Mouse (Mus musculus) midbrain, embryonic 11.5 days (tissue): ENCODE measurements around the gene Tmem143. TPM values are rescaled to one million over a fixed set of nuclear protein-coding genes. Genes with fewer than 3 reads are reported as not detected.

Source experiments
- ATAC-seq: fragments of 200-750 bp; cut with Nextera tagmentation; 2 replicates; pipeline ENCODE4 v1.8.0; 2017; ENCODE audit warnings: moderate TSS enrichment, moderate library complexity; ENCODE audit not compliant: low FRiP score
- DNase-seq: peaks from one replicate; pipeline ENCODE4 v3.0.0; 2015; ENCODE audit warnings: low spot score; ENCODE audit errors: missing footprints
- H3K27ac ChIP-seq: fragments of 300-500 bp; sonication (generic); 2 replicates; pipeline ENCODE4 v1.5.1; 2014; ENCODE audit warnings: low read depth, low read length
- H3K27me3 ChIP-seq: fragments of 300-500 bp; sonication (generic); 2 replicates; pipeline ENCODE4 v1.6.1; 2014; ENCODE audit warnings: mild to moderate bottlenecking, low read length, moderate library complexity, mixed read lengths; ENCODE audit not compliant: control insufficient read depth, insufficient read depth
- H3K36me3 ChIP-seq: fragments of 300-500 bp; sonication (generic); 2 replicates; pipeline ENCODE4 v1.6.1; 2014; ENCODE audit warnings: mild to moderate bottlenecking, low read length, moderate library complexity, mixed read lengths; ENCODE audit not compliant: control insufficient read depth, insufficient read depth
- H3K4me1 ChIP-seq: fragments of 300-500 bp; sonication (generic); 2 replicates; pipeline ENCODE4 v1.6.1; 2014; ENCODE audit warnings: low read length; ENCODE audit not compliant: control insufficient read depth, insufficient read depth
- H3K4me2 ChIP-seq: fragments of 300-500 bp; sonication (generic); 2 replicates; pipeline ENCODE4 v1.6.1; 2014; ENCODE audit warnings: mild to moderate bottlenecking, moderate library complexity
- H3K4me3 ChIP-seq: fragments of 300-500 bp; sonication (generic); 2 replicates; pipeline ENCODE4 v1.5.1; 2014; ENCODE audit warnings: low read depth, low read length
- H3K9ac ChIP-seq: fragments of 300-500 bp; sonication (generic); 2 replicates; pipeline ENCODE4 v1.6.1; 2014; ENCODE audit warnings: low read length
- H3K9me3 ChIP-seq: fragments of 300-500 bp; sonication (generic); 2 replicates; pipeline ENCODE4 v1.6.1; 2016; ENCODE audit warnings: low read length; ENCODE audit not compliant: control insufficient read depth
- WGBS: fragments of 180-500 bp; shearing (Covaris S2); extraction: QIAGEN DNeasy Blood & Tissue Kit; methylation state at CpG from one replicate; pipeline ENCODE4 v1.1.7; 2014; 5-methylcytosine and 5-hydroxymethylcytosine counted together
- polyA plus RNA-seq: library from polyadenylated mRNA; unstranded; fragments of >200 nt; fragmentation: Nextera tagmentation; extraction: Ambion mirVana; gene quantifications from 2 replicates; pipeline ENCODE4 v1.2.1, GENCODE M21; 2014

The Tmem143 gene
- polyA plus RNA-seq, 1 experiment from 2014 or later, result 3.0 TPM

DNA sequence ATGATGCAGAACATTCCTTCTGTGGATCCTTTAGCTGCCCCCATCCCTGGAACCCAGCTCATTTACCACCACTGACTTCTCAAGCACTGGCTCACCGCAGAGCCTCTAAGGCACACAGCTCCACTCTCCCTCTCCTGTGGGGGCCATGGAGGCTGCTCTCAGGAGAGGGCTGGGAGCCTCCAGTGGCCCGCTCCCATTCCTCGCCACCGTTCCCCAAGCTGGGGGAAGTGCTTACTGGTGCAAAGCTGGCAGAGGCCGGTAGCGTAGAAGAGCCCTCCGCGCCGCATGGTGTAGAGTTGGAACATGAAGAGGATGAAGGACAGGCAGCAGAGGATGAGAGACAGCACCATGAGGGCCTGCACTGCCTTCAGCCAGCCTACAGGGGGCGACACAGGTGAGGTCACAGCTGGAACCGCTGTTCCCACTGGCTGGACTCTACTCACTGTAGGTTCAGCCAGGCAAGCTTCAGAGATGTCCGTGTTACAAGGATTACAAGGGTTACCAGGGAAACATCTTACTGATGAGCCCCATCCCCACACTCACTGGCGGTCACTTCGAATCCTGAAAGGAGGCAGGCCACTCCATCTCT is 22.4 kb downstream of the Tmem143 start:
- Histone ChIP-seq H3K27me3 (no peaks in the 10 kb centered on the region), H3K4me1 (peaks cover 18% of the 10 kb centered on the region), H3K9ac (no peak overlapping the region), H3K36me3 (no peaks in the 10 kb centered on the region), H3K4me3 (no peak overlapping the region), H3K9me3 (no peaks in the 10 kb centered on the region), H3K4me2 (no peak overlapping the region), H3K27ac (no peak overlapping the region)
- ATAC-seq, result no peak
- DNase-seq, result no peak
- 62% methylated on average over 12 of the region's 14 CpGs for WGBS

DNA sequence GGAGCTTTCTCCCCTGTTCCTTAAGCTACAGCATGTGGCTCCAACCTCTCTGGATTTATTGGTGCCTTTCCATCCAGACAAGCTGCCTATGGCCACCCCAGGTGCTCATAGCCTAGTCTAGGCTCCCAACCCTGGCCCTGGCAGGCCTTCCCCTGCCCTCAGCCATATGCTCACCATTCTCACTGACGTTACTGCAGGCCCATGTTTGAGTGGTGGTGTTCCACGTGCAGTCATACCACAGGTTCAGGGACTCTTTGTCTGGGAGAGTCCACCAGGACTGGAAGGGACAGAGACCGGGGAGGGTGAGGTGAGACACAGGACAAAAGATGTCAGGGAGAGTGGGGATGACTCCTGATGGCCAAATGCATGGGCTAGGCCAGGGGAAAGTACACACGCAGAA is 23.0 kb downstream of the Tmem143 start:
- Histone ChIP-seq H3K9ac (no peak overlapping the region), H3K4me3 (no peak overlapping the region), H3K36me3 (no peaks in the 10 kb centered on the region), H3K4me2 (no peak overlapping the region), H3K4me1 (peaks cover 18% of the 10 kb centered on the region), H3K27ac (no peak overlapping the region), H3K9me3 (no peaks in the 10 kb centered on the region), H3K27me3 (no peaks in the 10 kb centered on the region)
- ATAC-seq, result no peak
- WGBS, result 80% methylated on average over 4 of the region's 4 CpGs
- DNase-seq, result no peak

- H3K27ac ChIP-seq, result no peak overlapping the region
- H3K36me3 ChIP-seq, result no peaks in the 10 kb centered on the region
- 64% methylated on average over 9 of the region's 9 CpGs for WGBS
- no peak overlapping the region for H3K9ac ChIP-seq
- DNase-seq (no peak), ATAC-seq (no peak)
- no peaks in the 10 kb centered on the region for H3K27me3 ChIP-seq
- H3K4me2 ChIP-seq, result no peak overlapping the region
- H3K4me3 ChIP-seq, result no peak overlapping the region
- H3K4me1 ChIP-seq, result peaks cover 18% of the 10 kb centered on the region
- no peaks in the 10 kb centered on the region for H3K9me3 ChIP-seq
Observed at GRCm38 (mm10) chr7:45920583-45921241, 24.0 kb downstream of the Tmem143 start.

DNA sequence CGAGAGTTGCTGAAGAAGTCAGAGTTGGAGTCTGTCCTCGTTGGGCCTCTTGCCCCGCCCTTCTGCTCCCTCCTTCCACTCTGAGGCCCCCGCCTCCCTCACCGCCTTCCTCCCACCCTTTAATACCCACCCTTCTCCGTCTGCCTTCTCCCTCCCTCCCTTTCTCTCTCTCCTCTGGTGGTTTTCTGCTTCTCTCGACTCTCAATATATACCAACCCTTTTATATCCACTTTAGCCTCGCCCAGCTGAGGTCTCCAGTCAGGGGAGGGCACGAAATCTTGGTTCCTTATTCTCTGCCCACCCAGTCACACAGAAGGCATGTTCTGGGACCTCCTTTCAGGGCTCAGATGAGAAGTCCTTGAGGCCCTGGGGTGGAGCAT is 24.5 kb downstream of the Tmem143 start, which contains the start of gene Emp3:
Gene Emp3 (minus strand): TSS at position 163 of the 380 bp plus-strand sequence.
- no peak within 1 kb of the TSS for H3K4me2 ChIP-seq
- peaks cover 15% of the 10 kb centered on the region for H3K4me1 ChIP-seq
- no peak within 1 kb of the TSS for H3K27ac ChIP-seq
- H3K36me3 ChIP-seq, result no peaks in the 10 kb centered on the region
- DNase-seq (no peak), ATAC-seq (no peak)
- 56% methylated on average over 9 of the region's 9 CpGs for WGBS
- no peaks in the 10 kb centered on the region for H3K9me3 ChIP-seq
- no peaks in the 10 kb centered on the region for H3K27me3 ChIP-seq
- 0 out of 2 replicates have a peak within 1 kb of the TSS, but pooled peaks have one; percentile 33 for H3K9ac ChIP-seq
- no peak within 1 kb of the TSS for H3K4me3 ChIP-seq

GRCm38 (mm10) chr7:45921950-45922600 is 25.3 kb downstream of the Tmem143 start:
- H3K27ac ChIP-seq, result no peak overlapping the region
- no peaks in the 10 kb centered on the region for H3K27me3 ChIP-seq
- ATAC-seq (no peak), DNase-seq (no peak)
- no peaks in the 10 kb centered on the region for H3K9me3 ChIP-seq
- 83% methylated on average over 12 of the region's 12 CpGs for WGBS
- peak overlapping the region; percentile 33; the same call in 1 of the 2 replicates for H3K9ac ChIP-seq
- no peak overlapping the region for H3K4me2 ChIP-seq
- H3K4me3 ChIP-seq, result no peak overlapping the region
- no peaks in the 10 kb centered on the region for H3K36me3 ChIP-seq
- peaks cover 7% of the 10 kb centered on the region for H3K4me1 ChIP-seq

- no peaks in the 10 kb centered on the region for H3K9me3 ChIP-seq
- peak overlapping the region; percentile 33; the same call in 1 of the 2 replicates for H3K9ac ChIP-seq
- DNase-seq (peak; percentile 99), ATAC-seq (peak; percentile 92)
- H3K27ac ChIP-seq, result peak overlapping the region; percentile 69
- 2% methylated on average over 37 of the region's 37 CpGs for WGBS
- H3K27me3 ChIP-seq, result no peaks in the 10 kb centered on the region
- H3K36me3 ChIP-seq, result no peaks in the 10 kb centered on the region
- H3K4me1 ChIP-seq, result peaks cover 4% of the 10 kb centered on the region; the same call in 1 of the 2 replicates
- peak overlapping the region; percentile 56 for H3K4me2 ChIP-seq
- H3K4me3 ChIP-seq, result peak overlapping the region; percentile 37
Observed at GRCm38 (mm10) chr7:45922928-45923761, 26.4 kb downstream of the Tmem143 start.

GRCm38 (mm10) chr7:45923762-45924428 is 27.2 kb downstream of the Tmem143 start, which contains the start of gene Ccdc114:
Gene Ccdc114 (plus strand): TSS chr7:45924072.
- Histone ChIP-seq H3K27ac (peak within 1 kb of the TSS; percentile 69), H3K36me3 (no peaks in the 10 kb centered on the region), H3K9me3 (no peaks in the 10 kb centered on the region), H3K9ac (peak within 1 kb of the TSS; percentile 33; the same call in 1 of the 2 replicates), H3K4me3 (peak within 1 kb of the TSS; percentile 37), H3K4me1 (peaks cover 4% of the 10 kb centered on the region; the same call in 1 of the 2 replicates), H3K27me3 (no peaks in the 10 kb centered on the region), H3K4me2 (peak within 1 kb of the TSS; percentile 56)
- DNase-seq, result peak; percentile 92
- peak; percentile 52 for ATAC-seq
- 3% methylated on average over 24 of the region's 24 CpGs for WGBS

- H3K4me2 ChIP-seq, result peak overlapping the region; percentile 56
- 6% methylated on average over 14 of the region's 14 CpGs for WGBS
- H3K9ac ChIP-seq, result no peak overlapping the region; the same call in 1 of the 2 replicates
- no peaks in the 10 kb centered on the region for H3K36me3 ChIP-seq
- no peaks in the 10 kb centered on the region for H3K27me3 ChIP-seq
- ATAC-seq (no peak), DNase-seq (peak; percentile 94)
- no peak overlapping the region for H3K27ac ChIP-seq
- no peaks in the 10 kb centered on the region for H3K9me3 ChIP-seq
- peaks cover 4% of the 10 kb centered on the region; the same call in 1 of the 2 replicates for H3K4me1 ChIP-seq
- peak overlapping the region; percentile 37; the same call in 1 of the 2 replicates for H3K4me3 ChIP-seq
Observed at GRCm38 (mm10) chr7:45924429-45924816, 27.7 kb downstream of the Tmem143 start.
